Mouse (Mus musculus): ENCODE results near the gene Kif16b. TPM values are rescaled to one million over a fixed set of nuclear protein-coding genes. Genes with fewer than 3 reads are reported as not detected.

Kif16b gene
- total and polyA plus RNA-seq, 3 experiments = 7.8 to 9.5 (median 8.0) TPM

GRCm38 (mm10) chr2:142731016-142731777 is 170.1 kb downstream of the Kif16b start:
- Histone ChIP-seq H3K9me3 (replicated peaks; ENCODE audit: low read length) (no peaks in the 10 kb centered on the region), H3K4me1 (ENCODE audit: control insufficient read depth in 1 of 2, insufficient read depth in 2 of 2) (no peaks in the 10 kb centered on the region), H3K4me3 (replicated peaks in 1 of 3; ENCODE audit: low read depth in 2 of 3, low read length in 2 of 3, poor library complexity in 1 of 3) (no peak overlapping the region), H3K27ac (ENCODE audit: insufficient read depth, low read depth) (no peak overlapping the region), H3K9ac (ENCODE audit: insufficient read depth, low read depth) (no peak overlapping the region), H3K79me2 (replicated peaks; ENCODE audit: control insufficient read depth, extremely low read depth, insufficient read depth, poor library complexity, severe bottlenecking) (no peaks in the 10 kb centered on the region), H3K4me2 (ENCODE audit: insufficient read depth, low read depth, poor library complexity, severe bottlenecking) (no peak overlapping the region), H3K36me3 (replicated peaks in 1 of 2; ENCODE audit: control insufficient read depth in 1 of 2, insufficient read depth in 1 of 2, low read length in 1 of 2) (peaks cover 0 to 12% of the 10 kb centered on the region in 2 experiments), H3K27me3 (replicated peaks) (no peaks in the 10 kb centered on the region)
- dilution Hi-C loops (cut with MboI; ENCODE audit: extremely low pct_ligation_motif_present, extremely low pct_unique_long_range_greater_than_20kb, low sequenced_read_pairs) = no loop called here
- in situ Hi-C loops (cut with MboI; ENCODE audit: low pct_ligation_motif_present, low pct_unique_long_range_greater_than_20kb, low sequenced_read_pairs) = no loop called here
- no peak for DNase-seq (ENCODE audit: extremely low read depth)
- no peak for TF ChIP-seq MEF2A (IDR thresholded peaks at IDR 0.05; ENCODE audit: borderline replicate concordance, low read depth, low read length)
- TF ChIP-seq ETS1 (conservative IDR thresholded peaks at IDR 0.05; ENCODE audit: low read depth, low read length) = no peak
- no peak for TF ChIP-seq JUN (IDR thresholded peaks at IDR 0.05; ENCODE audit: insufficient read depth, low read depth, low read length)

- no peak overlapping the region for H3K27ac ChIP-seq (ENCODE audit: insufficient read depth, low read depth)
- no peaks in the 10 kb centered on the region for H3K9me3 ChIP-seq (replicated peaks; ENCODE audit: low read length)
- H3K4me3 ChIP-seq (replicated peaks in 1 of 3; ENCODE audit: low read depth in 2 of 3, low read length in 2 of 3, poor library complexity in 1 of 3) = no peak overlapping the region
- H3K79me2 ChIP-seq (replicated peaks; ENCODE audit: control insufficient read depth, extremely low read depth, insufficient read depth, poor library complexity, severe bottlenecking) = no peaks in the 10 kb centered on the region
- no peaks in the 10 kb centered on the region for H3K36me3 ChIP-seq (replicated peaks in 1 of 2; ENCODE audit: control insufficient read depth in 1 of 2, insufficient read depth in 1 of 2, low read length in 1 of 2)
- no peak for DNase-seq (ENCODE audit: extremely low read depth)
- no peak overlapping the region for H3K9ac ChIP-seq (ENCODE audit: insufficient read depth, low read depth)
- TF ChIP-seq NELFE (IDR thresholded peaks at IDR 0.05; ENCODE audit: low read depth, low read length) (no peak), PAX5 (IDR thresholded peaks at IDR 0.05; ENCODE audit: low read length) (no peak), UBTF (IDR thresholded peaks at IDR 0.05; ENCODE audit: low read depth, low read length) (no peak), HCFC1 (IDR thresholded peaks at IDR 0.05; ENCODE audit: low read depth, low read length) (no peak), RCOR1 (conservative IDR thresholded peaks at IDR 0.05; ENCODE audit: low read depth, low read length) (no peak), USF2 (conservative IDR thresholded peaks at IDR 0.05; ENCODE audit: low read depth, low read length) (no peak), MAZ (IDR thresholded peaks at IDR 0.05; ENCODE audit: low read depth, low read length) (no peak), GABPA (IDR thresholded peaks at IDR 0.05; ENCODE audit: insufficient replicate concordance, low read depth, low read length) (no peak), BHLHE40 (IDR thresholded peaks at IDR 0.05; ENCODE audit: low read depth, low read length) (no peak), SMC3 (IDR thresholded peaks at IDR 0.05; ENCODE audit: low read depth, low read length) (no peak), ETS1 (conservative IDR thresholded peaks at IDR 0.05; ENCODE audit: low read depth, low read length) (no peak), JUND (conservative IDR thresholded peaks at IDR 0.05; ENCODE audit: low read depth, low read length) (no peak), MEF2A (IDR thresholded peaks at IDR 0.05; ENCODE audit: borderline replicate concordance, low read depth, low read length) (no peak), CHD2 (IDR thresholded peaks at IDR 0.05; ENCODE audit: low read length) (no peak)
- H3K27me3 ChIP-seq (replicated peaks) = no peaks in the 10 kb centered on the region
- H3K4me2 ChIP-seq (ENCODE audit: insufficient read depth, low read depth, poor library complexity, severe bottlenecking) = no peak overlapping the region
- in situ Hi-C loops (cut with MboI; ENCODE audit: low pct_ligation_motif_present, low pct_unique_long_range_greater_than_20kb, low sequenced_read_pairs) = no loop called here
- dilution Hi-C loops (cut with MboI; ENCODE audit: extremely low pct_ligation_motif_present, extremely low pct_unique_long_range_greater_than_20kb, low sequenced_read_pairs) = no loop called here
- H3K4me1 ChIP-seq (ENCODE audit: control insufficient read depth in 1 of 2, insufficient read depth in 2 of 2) = no peaks in the 10 kb centered on the region
Observed at GRCm38 (mm10) chr2:142724215-142725001, 176.9 kb downstream of the Kif16b start.

Measured in CH12.LX (cell line).